Mouse (Mus musculus) skeletal muscle tissue, adult 2 months (tissue): ENCODE results near the gene Rrp1.
"Not testable (repeated sequence)": the region's sequence is repeated elsewhere in the genome, so short reads cannot be mapped to it uniquely, and the experiment has no call there.

Experiments used
- DNase-seq: peaks from one replicate; pipeline ENCODE4 v3.0.0-alpha.2; 2012; ENCODE audit warnings: low read depth, low spot score

Gene Rrp1

DNA sequence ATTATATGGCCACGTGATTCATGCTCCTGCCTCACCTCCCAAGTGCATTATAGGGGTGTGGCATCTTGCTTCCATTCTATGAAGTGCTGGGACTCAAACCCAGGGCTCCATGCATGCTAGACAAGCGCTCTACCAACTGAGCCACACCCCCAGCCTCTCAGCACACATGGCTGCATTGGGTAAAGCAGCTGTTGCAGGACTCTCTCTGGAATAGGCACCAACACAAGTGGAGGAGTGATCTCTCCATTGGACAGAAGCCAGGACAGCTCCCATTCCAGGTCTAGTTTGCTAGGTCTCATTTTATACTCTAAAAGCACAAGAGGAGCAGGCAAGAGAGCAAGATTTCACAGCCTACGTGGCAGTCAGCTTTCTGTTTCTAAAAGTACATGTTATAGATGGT, 29.3 kb downstream of the Rrp1 start:
- no peak for DNase-seq

DNA sequence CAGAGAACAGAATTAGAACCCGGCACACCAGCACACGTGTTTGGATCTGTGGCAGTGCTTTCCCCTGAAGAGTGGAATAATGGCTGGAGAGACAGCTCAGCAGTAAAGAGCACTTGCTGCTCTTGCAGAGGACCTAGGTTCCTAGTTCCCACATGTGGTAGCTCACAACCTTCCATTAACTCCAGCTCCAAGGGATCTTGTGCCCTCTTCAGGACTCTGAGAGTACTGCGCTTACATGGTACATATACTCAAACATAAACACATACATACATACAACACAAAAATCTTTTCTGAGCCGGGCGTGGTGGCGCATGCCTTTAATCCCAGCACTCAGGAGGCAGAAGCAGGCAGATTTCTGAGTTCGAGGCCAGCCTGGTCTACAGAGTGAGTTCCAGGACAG, 34.3 kb downstream of the Rrp1 start:
- no peak for DNase-seq

- no peak for DNase-seq
These were observed 39.9 kb downstream of the Rrp1 start for GRCm38 (mm10) chr10:78372681-78373668.

DNA sequence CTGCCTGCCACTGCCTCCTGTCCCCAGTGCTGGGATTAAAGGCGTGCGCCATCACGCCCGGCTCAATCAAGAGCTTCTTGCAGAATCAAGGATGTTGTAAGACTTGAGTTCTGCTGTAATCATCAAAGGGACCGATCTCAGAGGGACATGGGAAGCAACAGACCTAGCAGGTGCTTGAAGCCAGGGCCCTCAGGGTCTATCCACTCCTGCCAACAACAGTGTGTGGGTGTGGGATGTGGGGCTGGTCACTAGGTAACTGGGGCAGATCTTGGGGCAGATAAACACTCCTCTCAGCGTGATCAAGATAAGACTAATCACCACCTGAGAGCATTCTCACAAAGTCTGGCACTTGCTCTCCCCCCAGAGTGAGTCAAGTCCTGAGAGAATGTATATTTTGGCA, 41.1 kb downstream of the Rrp1 start:
- no peak for DNase-seq

DNA sequence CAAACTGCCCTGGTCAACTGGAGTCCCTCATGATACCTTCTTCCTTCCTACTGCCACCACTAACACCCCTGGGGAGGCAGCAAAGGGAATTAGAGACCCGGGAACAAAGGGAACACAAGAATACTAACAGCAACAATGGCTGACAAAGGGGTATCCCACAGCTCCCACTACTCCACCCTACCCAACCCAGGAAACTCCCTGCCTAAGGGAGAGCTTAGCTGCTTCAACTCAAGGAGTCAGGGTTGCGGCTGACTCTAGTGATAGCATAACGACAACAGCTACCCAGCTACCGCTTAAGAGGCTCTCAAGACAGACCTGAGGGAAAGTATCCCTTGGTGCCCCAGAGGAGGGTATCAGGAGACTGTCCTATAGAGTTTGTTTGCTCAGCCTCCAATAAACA, 45.3 kb downstream of the Rrp1 start:
- no peak for DNase-seq

GRCm38 (mm10) chr10:78366851-78367312, 46.0 kb downstream of the Rrp1 start:
- no peak for DNase-seq

GRCm38 (mm10) chr10:78366195-78366834, 46.5 kb downstream of the Rrp1 start:
- no peak for DNase-seq

DNA sequence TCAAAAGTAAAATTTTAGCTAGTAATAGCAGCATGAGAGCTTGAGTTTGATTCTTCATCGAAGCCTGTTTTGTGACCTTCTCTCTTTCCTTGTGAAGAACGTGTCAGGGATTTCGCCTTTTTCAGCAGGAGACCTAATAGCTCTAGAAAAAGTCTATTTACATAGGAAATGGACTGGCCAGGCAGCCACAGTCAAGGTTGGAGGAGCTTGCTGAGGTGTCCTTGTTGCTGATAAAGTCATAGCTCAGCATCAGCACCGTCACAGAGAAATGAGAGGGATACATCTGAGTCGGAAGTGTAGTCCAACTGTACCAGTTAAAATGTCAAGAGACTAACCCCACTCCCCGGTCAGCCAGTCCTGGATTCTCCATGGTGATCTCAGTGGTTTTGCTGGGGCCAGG, 47.3 kb downstream of the Rrp1 start:
- DNase-seq: no peak

GRCm38 (mm10) chr10:78364106-78364505, 48.7 kb downstream of the Rrp1 start:
- peak; percentile 25 for DNase-seq

GRCm38 (mm10) chr10:78363366-78363765, 49.5 kb downstream of the Rrp1 start:
- DNase-seq: no peak

GRCm38 (mm10) chr10:78361951-78362350, 50.9 kb downstream of the Rrp1 start:
- DNase-seq: peak; percentile 58

DNA sequence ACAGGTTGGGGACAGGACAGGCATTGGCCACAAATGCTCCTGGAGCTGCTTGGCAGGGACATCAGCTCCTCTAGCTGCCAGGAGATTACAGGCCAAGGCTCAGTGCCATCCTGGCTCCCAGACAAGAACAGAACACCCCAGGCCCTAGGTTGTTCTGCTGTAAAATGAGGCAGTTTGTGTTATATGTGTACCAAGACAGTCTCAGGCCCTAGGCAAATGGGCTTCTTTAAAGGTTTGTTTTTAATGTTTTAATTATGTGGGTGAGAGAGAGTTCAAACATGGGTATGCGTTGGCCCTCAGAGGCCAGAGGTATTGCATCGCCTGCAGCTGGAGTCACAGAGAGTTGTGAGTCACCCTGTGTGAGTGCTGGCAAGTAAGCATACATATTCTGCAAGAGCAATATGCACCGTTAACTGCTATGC, 52.5 kb downstream of the Rrp1 start:
- no peak for DNase-seq

- DNase-seq: not testable (repeated sequence)
These were observed 53.8 kb downstream of the Rrp1 start for GRCm38 (mm10) chr10:78358999-78359398.

DNA sequence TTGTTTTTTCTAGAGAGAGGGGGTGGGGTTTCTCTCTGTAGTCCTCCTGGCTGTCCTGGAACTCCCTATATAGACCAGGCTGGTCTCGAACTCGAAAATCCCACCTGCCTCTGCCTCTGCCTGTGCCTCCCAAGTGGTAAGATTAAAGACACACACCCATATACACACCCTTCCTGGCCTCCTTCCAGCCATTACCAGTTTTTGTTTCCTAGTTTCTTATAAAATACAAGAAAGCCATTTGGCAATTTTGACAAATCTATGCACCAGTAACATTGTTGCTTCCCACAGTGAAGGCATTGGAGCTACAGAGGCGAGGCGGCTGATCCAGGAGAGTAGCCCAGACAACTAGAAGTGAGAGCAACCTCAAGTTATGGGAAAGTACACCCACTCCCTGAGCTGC, 54.6 kb downstream of the Rrp1 start:
- no peak for DNase-seq

DNA sequence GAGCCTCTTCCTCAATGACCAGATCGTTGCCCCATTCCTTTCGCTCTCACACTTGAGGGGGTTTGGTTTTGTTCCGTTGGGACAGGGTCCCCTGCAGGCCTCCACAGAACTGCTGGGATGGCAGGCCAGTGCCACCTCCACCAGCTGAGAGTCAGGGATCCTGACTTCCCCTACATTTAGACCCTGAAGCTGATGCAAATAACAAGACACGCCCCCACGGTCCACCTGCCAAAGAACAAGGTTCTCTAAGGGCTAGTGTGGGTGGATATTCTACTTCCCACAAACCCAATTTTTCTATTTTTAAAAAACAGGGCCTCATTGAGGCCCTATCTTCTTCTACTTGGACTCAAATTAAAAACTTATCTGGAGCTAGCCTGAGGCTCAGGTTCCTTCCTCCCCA, 55.1 kb downstream of the Rrp1 start:
- DNase-seq: no peak

DNA sequence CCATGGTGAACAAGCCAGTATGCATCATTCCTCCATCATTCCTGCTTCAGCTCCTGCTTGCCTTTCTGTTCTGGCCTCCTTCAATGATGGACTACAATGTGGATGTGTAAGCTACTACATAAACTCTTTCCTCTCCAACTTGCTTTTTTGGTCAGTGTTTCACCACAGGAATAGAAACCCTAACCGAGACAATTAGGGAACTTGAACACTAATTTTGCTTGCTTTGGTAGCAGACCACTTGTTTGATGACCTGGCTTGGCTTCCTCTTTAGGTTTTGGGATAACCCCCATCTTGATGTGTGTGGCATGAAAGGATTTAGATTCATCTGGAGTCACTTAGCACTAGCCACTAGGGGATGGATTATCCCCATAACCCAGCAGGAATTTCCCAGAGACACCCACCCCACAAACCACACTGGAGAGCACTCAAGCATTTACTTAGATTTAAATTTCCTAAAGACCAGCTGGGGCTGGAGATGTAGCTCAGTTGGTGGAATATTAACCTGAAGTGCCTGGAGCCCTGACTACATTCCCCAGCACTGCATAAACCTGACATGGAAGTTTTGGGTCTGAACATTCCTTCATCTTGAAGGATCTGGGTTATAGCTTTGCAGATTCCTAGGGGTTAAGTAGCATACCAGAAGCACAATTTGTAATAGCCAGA, 56.8 kb downstream of the Rrp1 start:
- DNase-seq: no peak

GRCm38 (mm10) chr10:78353196-78353595, 59.6 kb downstream of the Rrp1 start:
- no peak for DNase-seq

DNA sequence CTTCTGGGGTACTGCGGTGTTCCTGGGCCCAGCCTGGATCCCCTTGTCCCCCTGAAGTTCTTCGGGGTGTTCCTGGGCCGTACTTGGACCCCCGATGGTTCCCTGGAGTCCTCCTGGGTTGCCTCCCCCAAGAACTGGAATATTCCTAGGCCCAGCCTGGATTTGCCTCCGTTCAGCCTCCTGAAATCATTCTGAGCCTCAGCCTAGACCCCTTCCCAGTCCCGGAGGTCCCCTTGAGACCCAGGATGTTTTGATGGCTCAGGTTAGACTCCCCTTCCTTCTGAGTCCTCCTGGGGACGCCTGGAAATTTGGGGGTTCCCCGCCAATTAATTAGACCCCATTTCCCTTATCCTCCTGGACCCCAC, 60.2 kb downstream of the Rrp1 start:
- no peak for DNase-seq

GRCm38 (mm10) chr10:78351887-78352665, 60.8 kb downstream of the Rrp1 start, which contains the start of gene Agpat3:
Gene Agpat3, minus strand, starts transcription at chr10:78352489.
- peak; percentile 42 for DNase-seq

DNA sequence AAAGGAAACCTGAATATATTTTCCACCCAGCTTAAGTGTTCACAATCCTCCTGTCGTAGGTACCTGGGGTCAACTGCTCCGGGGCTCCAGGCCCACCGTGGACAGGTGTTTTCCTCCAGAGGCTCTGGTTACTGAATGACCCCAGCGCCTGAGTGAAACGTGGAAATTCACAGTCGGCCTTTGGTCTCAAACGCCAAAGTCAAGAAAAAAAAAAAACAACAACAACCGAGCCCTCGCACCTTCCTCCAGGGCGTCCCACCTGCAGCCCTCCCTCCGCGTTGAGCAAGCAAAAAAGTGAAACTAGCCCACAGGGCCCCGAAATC, 61.3 kb downstream of the Rrp1 start:
- DNase-seq: no peak

DNA sequence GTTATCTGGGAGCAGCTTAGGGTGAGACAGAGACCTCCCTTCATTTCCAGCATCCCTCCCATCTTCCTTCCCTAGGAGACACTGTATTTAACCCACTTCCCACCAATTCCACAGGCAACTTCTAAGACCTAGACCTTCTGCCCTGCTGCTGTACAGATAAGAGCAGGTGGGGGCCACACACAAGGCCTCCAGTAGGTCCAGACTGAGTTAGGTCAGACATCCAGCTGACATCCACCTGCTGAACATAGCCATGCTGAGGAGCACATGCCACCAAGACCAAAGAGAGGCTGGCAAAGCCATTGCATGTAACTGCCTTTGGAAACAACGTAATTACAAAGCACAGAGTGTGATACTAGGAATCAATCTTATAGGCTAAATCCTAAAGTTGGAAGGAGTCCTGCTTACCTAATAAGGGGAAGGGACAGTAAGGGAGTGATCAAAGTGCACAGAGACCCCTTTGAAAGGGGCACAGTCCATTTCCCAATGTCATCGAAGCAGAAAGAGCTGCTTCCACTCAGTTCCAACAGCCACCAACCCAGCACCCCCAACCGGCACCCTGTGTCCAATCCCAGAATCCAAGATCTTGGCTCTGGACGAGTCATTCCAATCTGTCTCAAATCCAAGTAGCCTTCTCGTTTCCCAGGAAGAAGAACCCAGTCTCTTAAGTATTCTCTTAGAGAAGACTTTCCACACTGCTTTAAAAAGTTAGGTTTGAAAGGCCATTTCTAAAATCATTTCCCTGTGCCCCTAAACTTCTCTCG, 61.9 kb downstream of the Rrp1 start:
- no peak for DNase-seq
